Mouse (Mus musculus) forebrain, embryonic 10.5 days (tissue): Measurements from ENCODE around the gene Fam186b. TPM values are rescaled to one million over a fixed set of nuclear protein-coding genes. Genes with fewer than 3 reads are reported as not detected.

Experiments
- DNase-seq: peaks from one replicate; pipeline ENCODE4 v3.0.0-alpha.2; 2017; ENCODE audit warnings: low spot score; ENCODE audit errors: extremely low spot score
- H3K27ac ChIP-seq: fragments of 300-500 bp; sonication (generic); 2 replicates; pipeline ENCODE4 v1.5.1; 2016; ENCODE audit warnings: mild to moderate bottlenecking
- H3K27me3 ChIP-seq: fragments of 300-500 bp; sonication (generic); 2 replicates; pipeline ENCODE4 v1.6.1; 2016; ENCODE audit warnings: mild to moderate bottlenecking; ENCODE audit not compliant: poor library complexity, severe bottlenecking
- H3K36me3 ChIP-seq: fragments of 300-500 bp; sonication (generic); replicated peaks from 2 replicates; pipeline ENCODE4 v1.6.1; 2016; ENCODE audit warnings: mild to moderate bottlenecking, moderate library complexity
- H3K4me1 ChIP-seq: fragments of 300-500 bp; sonication (generic); 2 replicates; pipeline ENCODE4 v1.6.1; 2016
- H3K4me3 ChIP-seq: fragments of 300-500 bp; sonication (generic); 2 replicates; pipeline ENCODE4 v1.5.1; 2016; ENCODE audit warnings: mild to moderate bottlenecking, moderate library complexity
- H3K9me3 ChIP-seq: fragments of 300-500 bp; sonication (generic); 2 replicates; pipeline ENCODE4 v1.6.1; 2016; ENCODE audit warnings: mild to moderate bottlenecking, moderate library complexity
- WGBS: fragments of 180-500 bp; shearing (Covaris S2); methylation state at CpG from one replicate; pipeline ENCODE4 v1.1.7; 2016; 5-methylcytosine and 5-hydroxymethylcytosine counted together
- polyA plus RNA-seq: library from polyadenylated mRNA; unstranded; fragments of >200 nt; fragmentation: Nextera tagmentation; extraction: Ambion mirVana; gene quantifications from 2 replicates; pipeline ENCODE4 v1.2.1, GENCODE M21; 2016

Fam186b gene
- 0.11 and 0.17 TPM in 2 replicates for polyA plus RNA-seq

DNA sequence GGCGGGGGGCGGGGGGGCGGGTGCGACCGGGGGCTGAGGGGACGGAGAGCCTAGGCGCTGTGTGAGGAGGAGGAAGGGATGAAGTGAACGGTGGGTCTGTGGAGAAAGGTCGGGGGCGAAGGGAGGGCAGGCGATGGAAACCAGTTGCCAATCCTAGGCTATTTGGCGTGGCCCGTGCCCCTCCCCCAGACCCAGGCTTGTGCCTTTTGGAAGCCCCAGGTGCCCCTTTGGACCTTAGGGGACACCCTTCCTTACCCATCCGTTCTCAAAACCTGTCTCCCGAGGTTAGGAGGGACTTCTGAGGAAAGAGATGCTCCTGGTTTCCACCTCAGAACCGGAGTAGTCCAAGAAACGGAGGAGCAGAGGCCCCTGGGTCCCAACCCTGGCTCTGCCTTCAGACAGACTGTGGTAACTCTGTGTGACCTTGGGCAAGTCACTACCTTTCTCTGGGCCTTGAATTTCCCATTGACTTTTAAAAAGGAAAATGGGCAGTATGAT, at the start of gene Fam186b:
TSS of gene Fam186b (minus strand) at position 405 of the 498 bp plus-strand sequence.
- Histone ChIP-seq H3K27me3 (no peaks in the 10 kb centered on the region), H3K4me3 (peak within 1 kb of the TSS; percentile 71), H3K4me1 (peaks cover 27% of the 10 kb centered on the region), H3K9me3 (no peaks in the 10 kb centered on the region), H3K36me3 (peaks cover 10% of the 10 kb centered on the region), H3K27ac (peak within 1 kb of the TSS; percentile 93)
- 1% methylated on average over 15 of the region's 17 CpGs for WGBS
- DNase-seq = peak; percentile 52

DNA sequence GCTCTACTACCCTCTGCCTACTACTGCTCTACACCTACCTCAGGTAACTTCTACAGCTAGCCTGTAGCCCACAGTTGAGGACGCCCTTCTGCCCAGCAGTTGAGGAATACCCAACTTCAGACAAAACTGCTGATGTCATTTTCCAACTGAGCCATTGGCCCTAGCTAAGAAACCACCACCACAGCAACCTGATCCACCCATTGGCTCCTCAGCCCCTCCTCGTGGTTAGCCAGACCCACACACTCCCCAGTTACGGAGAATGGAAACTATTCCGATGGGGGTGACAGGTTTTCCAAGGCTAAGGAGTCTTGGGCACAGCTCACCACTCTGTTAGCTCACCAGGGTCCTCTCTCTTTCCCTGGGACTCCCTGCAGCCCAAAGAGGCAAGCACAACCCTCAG, 49.3 kb upstream of the Fam186b start:
- DNase-seq = no peak
- Histone ChIP-seq H3K36me3 (no peaks in the 10 kb centered on the region), H3K4me3 (no peak overlapping the region), H3K27ac (0 out of 2 replicates have a peak overlapping the region, but pooled peaks have one; percentile 69), H3K27me3 (no peaks in the 10 kb centered on the region), H3K4me1 (peaks cover 50% of the 10 kb centered on the region), H3K9me3 (no peaks in the 10 kb centered on the region)
- 84% methylated on average over 4 of the region's 4 CpGs for WGBS

DNA sequence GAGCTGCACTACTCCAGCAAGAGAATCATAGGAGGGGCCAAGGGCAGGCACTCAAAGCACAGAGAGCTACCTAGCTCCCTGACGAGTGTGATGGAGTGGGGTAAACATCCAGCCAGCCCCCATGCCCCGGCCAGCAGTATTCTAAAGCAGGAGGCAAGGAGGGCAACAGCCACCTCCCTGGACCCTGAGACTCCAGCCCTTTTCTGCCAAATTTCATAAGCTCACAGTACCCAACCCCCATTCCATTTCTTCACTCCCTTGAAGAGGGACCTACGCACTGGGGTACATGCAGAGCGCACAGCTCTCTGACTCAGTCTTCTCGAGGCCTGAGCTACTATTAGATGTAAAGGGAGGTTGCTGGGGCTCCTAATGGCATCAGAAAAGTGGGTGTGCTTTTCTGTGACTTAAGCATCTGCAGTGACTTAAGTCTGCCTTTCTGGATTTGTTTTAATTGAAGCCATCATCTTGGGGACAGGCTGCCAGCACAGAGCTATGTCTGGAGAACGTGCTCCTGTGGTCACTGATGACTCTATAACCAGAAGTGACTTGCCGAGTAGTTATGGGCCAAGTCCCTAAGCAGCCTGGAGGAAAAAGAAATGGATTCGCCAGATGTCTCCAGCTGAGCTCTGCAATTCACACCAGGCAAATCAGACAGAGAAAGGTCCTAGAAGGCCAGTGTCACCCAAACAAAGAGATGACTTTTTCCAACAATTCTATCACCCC, 48.6 kb upstream of the Fam186b start:
- Histone ChIP-seq H3K9me3 (no peaks in the 10 kb centered on the region), H3K4me3 (no peak overlapping the region), H3K4me1 (peaks cover 54% of the 10 kb centered on the region), H3K36me3 (no peaks in the 10 kb centered on the region), H3K27me3 (no peaks in the 10 kb centered on the region), H3K27ac (peak overlapping the region; percentile 69)
- DNase-seq = no peak
- WGBS = 75% methylated on average over 8 of the region's 8 CpGs

DNA sequence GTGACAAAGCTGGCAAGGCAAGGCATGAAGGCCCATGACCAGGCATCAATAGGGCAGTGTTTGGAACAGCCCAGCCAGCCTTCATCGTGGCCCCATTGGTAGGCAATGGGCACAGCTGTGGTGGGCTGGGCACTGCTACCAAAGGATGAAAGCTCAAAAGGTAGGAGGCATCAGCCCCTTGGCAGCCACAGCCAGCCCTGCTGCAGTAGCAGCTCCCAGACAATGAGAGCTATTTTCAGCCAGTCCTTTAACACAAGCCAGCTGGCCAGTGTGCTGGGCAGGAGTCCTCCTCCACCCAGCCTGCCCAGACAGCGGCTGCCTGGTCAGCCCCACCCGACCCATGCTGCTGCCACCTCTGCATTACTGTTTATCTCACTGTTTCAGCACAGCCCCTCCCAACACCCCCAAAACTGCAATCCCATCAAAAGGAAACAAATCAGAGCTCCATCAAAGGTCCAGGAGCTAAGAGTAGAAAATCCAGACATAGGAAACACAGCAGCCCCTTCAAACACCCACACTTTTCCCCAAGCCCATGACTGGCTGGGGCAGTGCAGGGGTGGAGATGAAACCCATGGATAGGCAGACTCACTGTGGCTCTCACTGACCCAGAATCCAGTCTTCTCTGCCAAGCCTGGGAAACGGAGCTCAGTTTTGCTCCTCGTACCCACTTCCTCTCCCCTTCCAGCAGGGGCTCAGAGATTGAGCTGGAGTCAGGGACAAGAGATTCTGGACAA, 47.9 kb upstream of the Fam186b start:
- Histone ChIP-seq H3K27me3 (no peaks in the 10 kb centered on the region), H3K4me1 (peaks cover 57% of the 10 kb centered on the region), H3K9me3 (no peaks in the 10 kb centered on the region), H3K27ac (peak overlapping the region; percentile 69), H3K4me3 (no peak overlapping the region; the same call in 1 of the 2 replicates), H3K36me3 (no peaks in the 10 kb centered on the region)
- no peak for DNase-seq
- WGBS = 67% methylated on average over 5 of the region's 5 CpGs

DNA sequence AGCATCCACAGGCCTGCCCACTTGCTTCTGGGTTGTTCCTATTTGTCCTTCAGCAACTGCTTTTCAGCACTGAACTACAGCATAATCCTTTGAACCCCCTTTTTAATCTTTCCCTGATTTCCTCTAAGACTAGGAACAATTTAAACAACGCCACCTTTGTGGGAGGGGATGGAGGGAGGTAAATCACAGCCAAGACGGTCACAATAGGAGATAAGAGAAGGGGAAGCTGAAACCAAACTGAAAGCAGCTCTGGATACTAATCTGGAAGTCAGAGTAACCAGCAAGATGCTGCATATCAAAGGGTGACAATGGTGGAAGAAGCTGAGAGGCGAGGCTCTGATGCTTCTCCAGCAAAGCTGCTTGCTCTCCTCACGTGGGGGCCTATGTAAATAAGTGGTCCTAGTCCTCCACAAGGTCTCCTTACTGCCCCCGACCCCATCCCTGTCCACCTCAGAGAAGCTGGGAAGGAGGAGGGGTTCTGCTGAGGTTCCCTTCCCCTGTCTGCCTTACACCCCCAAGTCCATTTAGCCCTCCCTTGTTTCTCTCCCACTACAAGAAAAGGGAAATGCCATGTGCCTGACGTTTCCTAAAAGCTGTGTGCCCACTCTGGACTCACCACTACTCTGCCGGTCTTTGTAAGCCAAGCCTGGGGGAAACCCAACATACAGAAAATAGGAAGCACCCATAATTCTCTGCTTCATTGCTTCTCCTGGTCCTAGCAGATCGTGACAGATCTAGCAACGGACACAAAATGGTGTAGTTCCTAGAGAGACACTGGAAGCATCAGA, 46.7 kb upstream of the Fam186b start:
- Histone ChIP-seq H3K9me3 (no peaks in the 10 kb centered on the region), H3K4me1 (peaks cover 57% of the 10 kb centered on the region), H3K27ac (0 out of 2 replicates have a peak overlapping the region, but pooled peaks have one; percentile 32), H3K27me3 (no peaks in the 10 kb centered on the region), H3K4me3 (no peak overlapping the region), H3K36me3 (no peaks in the 10 kb centered on the region)
- WGBS = 61% methylated on average over 9 of the region's 9 CpGs
- DNase-seq = no peak

DNA sequence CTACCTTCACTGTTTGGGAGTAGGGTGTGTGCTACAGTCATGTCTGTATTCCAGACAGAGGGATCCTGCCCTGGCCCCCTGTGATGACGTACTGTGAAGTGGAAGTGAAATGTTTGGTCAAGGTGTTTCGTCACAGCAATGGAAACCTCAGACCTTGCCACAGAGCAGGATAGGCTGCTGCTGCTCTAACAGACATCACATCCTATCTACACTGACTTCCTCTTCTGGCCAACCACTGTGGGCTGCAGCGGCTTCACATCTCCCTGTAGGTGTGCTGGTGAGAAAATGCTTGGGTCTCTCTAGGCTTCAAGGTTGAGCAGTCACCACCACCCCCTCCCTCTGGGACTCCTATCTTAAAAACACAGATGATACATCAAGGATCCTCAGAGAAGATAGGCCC, 45.4 kb upstream of the Fam186b start:
- peak overlapping the region; percentile 8; the same call in 1 of the 2 replicates for H3K27ac ChIP-seq
- H3K9me3 ChIP-seq = no peaks in the 10 kb centered on the region
- H3K4me1 ChIP-seq = peaks cover 59% of the 10 kb centered on the region
- H3K4me3 ChIP-seq = no peak overlapping the region
- no peaks in the 10 kb centered on the region for H3K27me3 ChIP-seq
- no peaks in the 10 kb centered on the region for H3K36me3 ChIP-seq
- DNase-seq = no peak
- WGBS = 89% methylated on average over 3 of the region's 3 CpGs

DNA sequence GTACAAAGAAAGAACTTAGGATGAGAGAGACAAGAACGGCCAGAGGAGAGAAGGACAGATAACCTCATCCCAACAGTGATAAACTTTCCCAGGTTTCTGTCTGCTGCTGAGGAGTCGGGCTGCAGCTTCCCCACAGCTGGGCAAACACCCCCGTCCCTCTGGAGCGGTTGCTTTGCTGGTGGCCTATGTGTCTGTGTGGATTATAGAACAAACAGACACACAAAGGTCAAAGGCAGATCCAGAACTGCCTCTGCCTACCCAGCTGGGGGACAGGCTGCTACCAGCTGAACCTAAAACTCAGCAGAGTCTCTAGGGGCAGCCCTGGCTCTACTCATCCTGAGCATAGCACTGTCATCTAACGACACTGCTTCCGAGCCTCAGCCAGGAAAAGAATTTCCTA, 44.0 kb upstream of the Fam186b start:
- Histone ChIP-seq H3K4me1 (peaks cover 57% of the 10 kb centered on the region), H3K36me3 (peaks cover under 1% of the 10 kb centered on the region), H3K4me3 (no peak overlapping the region), H3K9me3 (no peaks in the 10 kb centered on the region), H3K27ac (0 out of 2 replicates have a peak overlapping the region, but pooled peaks have one; percentile 30), H3K27me3 (no peaks in the 10 kb centered on the region)
- DNase-seq = no peak
- WGBS = 71% methylated on average over 6 of the region's 6 CpGs

DNA sequence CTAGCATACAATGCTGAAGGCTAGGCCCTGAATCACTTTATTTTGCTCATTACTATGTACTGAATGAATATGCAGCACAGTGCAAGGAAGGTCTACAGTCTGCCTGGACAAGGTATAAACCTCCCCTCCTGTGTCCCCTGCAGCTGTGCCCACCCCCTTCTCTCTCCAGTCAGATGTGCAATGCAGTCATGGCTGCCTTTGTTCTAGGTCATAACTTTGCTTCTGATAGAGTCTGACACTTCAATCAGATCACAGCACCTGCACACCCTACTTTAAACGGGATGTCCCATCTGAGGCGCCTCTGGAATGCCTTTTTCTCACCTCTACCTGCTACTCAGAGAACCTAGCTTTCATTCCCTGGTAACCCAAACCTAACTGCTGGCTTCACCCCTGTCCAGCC, 43.2 kb upstream of the Fam186b start:
- no peak for DNase-seq
- Histone ChIP-seq H3K4me1 (peaks cover 57% of the 10 kb centered on the region), H3K4me3 (no peak overlapping the region), H3K27ac (no peak overlapping the region), H3K9me3 (no peaks in the 10 kb centered on the region), H3K36me3 (peaks cover 3% of the 10 kb centered on the region), H3K27me3 (no peaks in the 10 kb centered on the region)
- 88% methylated on average over 2 of the region's 2 CpGs for WGBS

DNA sequence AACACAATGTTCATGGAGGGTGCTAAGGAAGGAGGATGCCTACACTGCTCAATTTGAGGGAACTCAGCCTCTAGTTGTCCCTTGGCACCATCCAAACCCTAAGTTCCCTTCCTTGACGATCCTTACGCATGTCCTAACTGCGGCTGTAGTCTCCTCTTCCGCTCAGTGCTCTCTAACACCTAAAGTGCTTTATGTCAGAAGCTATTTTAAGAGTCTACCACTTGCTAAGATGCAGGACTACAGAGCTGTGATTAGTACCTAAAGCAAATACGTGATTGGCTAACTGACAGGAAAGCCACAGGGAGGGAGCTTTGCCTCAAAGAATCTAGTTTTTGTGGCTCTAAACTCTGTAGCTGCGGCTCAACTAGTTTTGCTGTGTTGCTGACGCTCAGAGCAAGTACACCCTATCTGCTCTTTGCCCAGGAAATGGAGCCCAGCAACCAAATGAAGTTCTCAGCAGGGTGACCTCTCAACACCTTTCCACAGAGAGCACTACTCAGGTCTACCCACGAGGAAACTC, 40.2 kb upstream of the Fam186b start:
- Histone ChIP-seq H3K4me1 (peaks cover 60% of the 10 kb centered on the region), H3K9me3 (no peaks in the 10 kb centered on the region), H3K27me3 (no peaks in the 10 kb centered on the region), H3K4me3 (no peak overlapping the region), H3K36me3 (peaks cover 12% of the 10 kb centered on the region), H3K27ac (no peak overlapping the region)
- no peak for DNase-seq
- WGBS = 88% methylated on average over 8 of the region's 8 CpGs

DNA sequence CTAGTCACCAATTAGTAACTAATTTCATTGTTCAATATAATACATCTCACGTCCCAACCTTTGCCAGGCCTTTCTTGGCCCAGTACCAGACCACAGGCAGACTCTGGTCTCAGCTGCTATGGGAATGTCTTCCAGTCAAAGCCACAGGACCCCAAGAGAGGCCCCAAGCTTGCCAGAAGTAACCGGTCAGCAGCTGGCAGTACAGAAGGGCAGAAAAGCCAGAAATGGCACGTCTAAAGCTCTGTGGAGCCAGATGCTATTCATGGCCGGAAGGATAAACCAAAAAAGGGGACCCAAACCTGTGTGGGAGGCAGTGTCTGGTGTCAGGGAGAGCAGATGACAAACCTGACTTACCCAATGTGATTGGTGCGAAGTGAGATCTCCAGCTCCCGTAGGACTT, 38.8 kb upstream of the Fam186b start:
- Histone ChIP-seq H3K27me3 (no peaks in the 10 kb centered on the region), H3K36me3 (peaks cover 15% of the 10 kb centered on the region), H3K27ac (0 out of 2 replicates have a peak overlapping the region, but pooled peaks have one; percentile 84), H3K4me1 (peaks cover 60% of the 10 kb centered on the region), H3K9me3 (no peaks in the 10 kb centered on the region), H3K4me3 (no peak overlapping the region)
- WGBS = 92% methylated on average over 6 of the region's 6 CpGs
- no peak for DNase-seq

DNA sequence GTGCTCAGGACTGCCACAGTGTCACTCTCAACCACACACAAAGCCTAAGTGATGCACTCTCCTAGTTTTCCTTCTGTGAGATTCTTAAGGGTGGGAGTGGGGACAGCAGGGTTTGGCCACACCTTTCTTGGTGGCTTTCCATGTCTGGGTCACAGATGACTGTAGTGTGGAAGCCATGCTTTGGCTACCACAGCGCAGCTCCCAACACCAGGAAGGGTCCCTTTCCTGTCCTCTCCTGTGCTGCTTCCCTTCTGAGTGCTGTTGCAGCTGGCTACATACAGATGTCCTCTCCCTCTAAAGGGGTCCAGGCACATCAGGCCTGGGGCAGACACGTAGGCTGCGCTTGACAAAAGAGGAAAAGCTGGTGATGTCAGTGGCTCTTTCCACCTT, 38.0 kb upstream of the Fam186b start:
- peaks cover 63% of the 10 kb centered on the region for H3K4me1 ChIP-seq
- no peak for DNase-seq
- peak overlapping the region; percentile 84 for H3K27ac ChIP-seq
- H3K27me3 ChIP-seq = no peaks in the 10 kb centered on the region
- no peak overlapping the region for H3K4me3 ChIP-seq
- WGBS = 91% methylated on average over 3 of the region's 3 CpGs
- H3K9me3 ChIP-seq = no peaks in the 10 kb centered on the region
- peaks cover 23% of the 10 kb centered on the region for H3K36me3 ChIP-seq

DNA sequence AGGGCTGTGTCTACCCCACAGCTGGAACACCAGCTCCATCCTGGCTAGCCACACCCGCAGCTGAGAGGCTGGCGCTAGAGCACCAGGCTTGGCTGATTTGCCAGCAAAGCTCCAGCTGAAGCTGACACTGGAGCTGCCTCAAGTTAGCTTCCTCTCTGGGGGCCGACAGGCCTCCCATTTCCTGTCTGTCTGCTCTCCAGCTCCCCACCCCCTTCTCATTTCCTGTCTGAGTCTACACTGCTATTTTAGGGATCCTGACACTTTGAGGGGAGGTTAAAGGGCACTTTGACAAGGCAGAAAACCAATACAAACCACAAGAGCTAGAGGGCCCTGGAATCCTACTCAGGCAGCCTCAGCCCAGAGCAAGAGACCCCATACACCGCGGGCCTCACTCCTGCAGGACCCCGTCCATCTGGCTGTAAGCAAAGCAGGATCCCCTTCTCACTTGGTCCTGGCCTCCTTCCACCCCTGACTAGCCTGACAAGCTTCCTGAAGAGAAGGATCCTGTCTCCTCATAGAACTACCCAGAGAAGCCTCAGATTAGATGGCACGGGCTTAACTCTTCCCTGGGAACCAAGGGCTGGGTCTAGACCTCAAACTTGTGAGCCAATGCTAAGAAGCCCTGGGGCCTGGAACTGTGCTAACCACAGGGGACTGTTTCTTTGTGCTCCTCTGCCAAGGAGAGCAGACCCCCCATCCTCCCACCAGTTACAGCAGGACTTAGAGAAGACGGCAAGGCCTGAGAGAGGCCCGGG, 37.4 kb upstream of the Fam186b start:
- no peaks in the 10 kb centered on the region for H3K9me3 ChIP-seq
- peaks cover 29% of the 10 kb centered on the region for H3K36me3 ChIP-seq
- no peaks in the 10 kb centered on the region for H3K27me3 ChIP-seq
- DNase-seq = peak; percentile 59
- H3K4me3 ChIP-seq = no peak overlapping the region
- H3K4me1 ChIP-seq = peaks cover 63% of the 10 kb centered on the region
- H3K27ac ChIP-seq = peak overlapping the region; percentile 84
- 54% methylated on average over 9 of the region's 9 CpGs for WGBS
